Mouse (Mus musculus): Measurements from ENCODE around the gene Ccdc88c.

Ccdc88c gene

GRCm38 (mm10) chr12:100883168-100883567, 145.7 kb downstream of the Ccdc88c start:
- DNase-seq (ENCODE audit: low spot score in 2 of 2): no peak

- DNase-seq (ENCODE audit: low spot score in 2 of 2): no peak
Measured at GRCm38 (mm10) chr12:100878556-100878955, 150.3 kb downstream of the Ccdc88c start.

GRCm38 (mm10) chr12:100877936-100878335, 150.9 kb downstream of the Ccdc88c start:
- no peak for DNase-seq (ENCODE audit: low spot score in 2 of 2)

GRCm38 (mm10) chr12:100875960-100876359, 152.9 kb downstream of the Ccdc88c start:
- DNase-seq (ENCODE audit: low spot score in 2 of 2): no peak

- DNase-seq (ENCODE audit: low spot score in 2 of 2): no peak
Measured at GRCm38 (mm10) chr12:100875553-100875952, 153.3 kb downstream of the Ccdc88c start.

- DNase-seq (ENCODE audit: low spot score in 2 of 2): no peak
Measured at GRCm38 (mm10) chr12:100873612-100874011, 155.2 kb downstream of the Ccdc88c start.

GRCm38 (mm10) chr12:100871841-100872240, 157.0 kb downstream of the Ccdc88c start:
- no peak for DNase-seq (ENCODE audit: low spot score in 2 of 2)

- DNase-seq (ENCODE audit: low spot score in 2 of 2): no peak
Measured at GRCm38 (mm10) chr12:100871234-100871633, 157.6 kb downstream of the Ccdc88c start.

GRCm38 (mm10) chr12:100868049-100868622, 160.7 kb downstream of the Ccdc88c start:
- no peak for DNase-seq (ENCODE audit: low spot score in 2 of 2)

GRCm38 (mm10) chr12:100867097-100867496, 161.8 kb downstream of the Ccdc88c start:
- no peak for DNase-seq (ENCODE audit: low spot score in 2 of 2)

GRCm38 (mm10) chr12:100865509-100866078, 163.3 kb downstream of the Ccdc88c start:
- no peak for DNase-seq (ENCODE audit: low spot score in 2 of 2)

- no peak for DNase-seq (ENCODE audit: low spot score in 2 of 2)
Measured at GRCm38 (mm10) chr12:100865072-100865471, 163.8 kb downstream of the Ccdc88c start.

GRCm38 (mm10) chr12:100862856-100863446, 165.9 kb downstream of the Ccdc88c start:
- no peak for DNase-seq (ENCODE audit: low spot score in 2 of 2)

- no peak for DNase-seq (ENCODE audit: low spot score in 2 of 2)
Measured at GRCm38 (mm10) chr12:100862272-100862671, 166.6 kb downstream of the Ccdc88c start.

All from spleen, postnatal 14 days (tissue).